Mouse (Mus musculus): ENCODE data around the gene Dgkh. TPM values are rescaled to one million over a fixed set of nuclear protein-coding genes. Genes with fewer than 3 reads are reported as not detected.
"Not testable (repeated sequence)": the region's sequence is repeated elsewhere in the genome, so short reads cannot be mapped to it uniquely, and the experiment has no call there.

The Dgkh gene
- polyA plus RNA-seq, 1 experiment = 0.38 TPM

- no peak for DNase-seq (ENCODE audit: low read depth, low spot score)
- WGBS = 63% methylated on average over 7 of the region's 7 CpGs
Measured at GRCm38 (mm10) chr14:78563211-78563610, 169.4 kb downstream of the Dgkh start.

- no peak for DNase-seq (ENCODE audit: low read depth, low spot score)
- WGBS = 83% methylated on average over 4 of the region's 4 CpGs
Measured at GRCm38 (mm10) chr14:78562121-78562520, 170.5 kb downstream of the Dgkh start.

- DNase-seq (ENCODE audit: low read depth, low spot score) = no peak
- 75% methylated on average over 8 of the region's 8 CpGs for WGBS
Measured at GRCm38 (mm10) chr14:78559042-78559441, 173.5 kb downstream of the Dgkh start.

GRCm38 (mm10) chr14:78554830-78555229 lies 177.7 kb downstream of the Dgkh start:
- 89% methylated on average over 3 of the region's 3 CpGs for WGBS

GRCm38 (mm10) chr14:78553661-78554060 lies 178.9 kb downstream of the Dgkh start:
- WGBS = 92% methylated on average over 6 of the region's 6 CpGs

More at GRCm38 (mm10) chr14:78554830-78555229, 177.7 kb downstream of the Dgkh start:
- not testable (repeated sequence) for DNase-seq (ENCODE audit: low read depth, low spot score)

GRCm38 (mm10) chr14:78548807-78549206 lies 183.8 kb downstream of the Dgkh start:
- WGBS = 64% methylated on average over 6 of the region's 6 CpGs
- DNase-seq (ENCODE audit: low read depth, low spot score) = no peak

More at GRCm38 (mm10) chr14:78553661-78554060, 178.9 kb downstream of the Dgkh start:
- no peak for DNase-seq (ENCODE audit: low read depth, low spot score)

- WGBS = 67% methylated on average over 3 of the region's 3 CpGs
- no peak for DNase-seq (ENCODE audit: low read depth, low spot score)
Measured at GRCm38 (mm10) chr14:78541319-78541718, 191.3 kb downstream of the Dgkh start.

- WGBS = 97% methylated on average over 1 of the region's 1 CpGs
- DNase-seq (ENCODE audit: low read depth, low spot score) = no peak
Measured at GRCm38 (mm10) chr14:78539821-78540220, 192.8 kb downstream of the Dgkh start.

- 37% methylated on average over 5 of the region's 5 CpGs for WGBS
- no peak for DNase-seq (ENCODE audit: low read depth, low spot score)
Measured at GRCm38 (mm10) chr14:78538572-78539320, 193.8 kb downstream of the Dgkh start.

GRCm38 (mm10) chr14:78537551-78537950 lies 195.0 kb downstream of the Dgkh start:
- DNase-seq (ENCODE audit: low read depth, low spot score) = no peak
- 53% methylated on average over 6 of the region's 6 CpGs for WGBS

GRCm38 (mm10) chr14:78536281-78537165 lies 196.1 kb downstream of the Dgkh start, which contains the start of gene Akap11:
Gene Akap11 (minus strand): TSS chr14:78536808.
- no peak for DNase-seq (ENCODE audit: low read depth, low spot score)
- WGBS = under 1% methylated on average over 82 of the region's 82 CpGs

GRCm38 (mm10) chr14:78535366-78535765 lies 197.2 kb downstream of the Dgkh start:
- no peak for DNase-seq (ENCODE audit: low read depth, low spot score)
- WGBS = 50% methylated on average over 2 of the region's 2 CpGs

GRCm38 (mm10) chr14:78534651-78535050 lies 197.9 kb downstream of the Dgkh start:
- WGBS = 97% methylated on average over 5 of the region's 5 CpGs
- DNase-seq (ENCODE audit: low read depth, low spot score) = no peak

GRCm38 (mm10) chr14:78533701-78534100 lies 198.9 kb downstream of the Dgkh start:
- 74% methylated on average over 3 of the region's 3 CpGs for WGBS
- DNase-seq (ENCODE audit: low read depth, low spot score) = no peak

- DNase-seq (ENCODE audit: low read depth, low spot score) = no peak
- 83% methylated on average over 6 of the region's 6 CpGs for WGBS
Measured at GRCm38 (mm10) chr14:78532345-78532744, 200.2 kb downstream of the Dgkh start.

GRCm38 (mm10) chr14:78530256-78530655 lies 202.3 kb downstream of the Dgkh start:
- DNase-seq (ENCODE audit: low read depth, low spot score) = no peak
- 49% methylated on average over 3 of the region's 3 CpGs for WGBS

GRCm38 (mm10) chr14:78528461-78529425 lies 203.8 kb downstream of the Dgkh start:
- DNase-seq (ENCODE audit: low read depth, low spot score) = no peak

GRCm38 (mm10) chr14:78526907-78527306 lies 205.7 kb downstream of the Dgkh start:
- DNase-seq (ENCODE audit: low read depth, low spot score) = no peak
- 43% methylated on average over 6 of the region's 6 CpGs for WGBS

More at GRCm38 (mm10) chr14:78528461-78529425, 203.8 kb downstream of the Dgkh start:
- WGBS = 11% methylated on average over 8 of the region's 8 CpGs

- WGBS = 16% methylated on average over 3 of the region's 3 CpGs
- no peak for DNase-seq (ENCODE audit: low read depth, low spot score)
Measured at GRCm38 (mm10) chr14:78526475-78526874, 206.1 kb downstream of the Dgkh start.

All from large intestine, adult 2 months (tissue).